Mouse (Mus musculus) forebrain, postnatal 0 days (tissue): Measurements from ENCODE around the gene Tmem164. TPM values are rescaled to one million over a fixed set of nuclear protein-coding genes. Genes with fewer than 3 reads are reported as not detected.

Experiments used
- ATAC-seq: fragments of 200-750 bp; cut with Nextera tagmentation; 2 replicates; pipeline ENCODE4 v1.8.0; 2017; ENCODE audit warnings: mild to moderate bottlenecking, moderate library complexity
- DNase-seq: peaks from one replicate; pipeline ENCODE4 v3.0.0-alpha.2; 2015
- H3K27ac ChIP-seq: fragments of 300-500 bp; sonication (generic); 2 replicates; pipeline ENCODE4 v1.5.1; 2014; ENCODE audit warnings: low read depth, mild to moderate bottlenecking, antibody characterized with exemption, low read length, moderate library complexity, mixed read lengths
- H3K27me3 ChIP-seq: fragments of 300-500 bp; sonication (generic); 2 replicates; pipeline ENCODE4 v1.6.1; 2014; ENCODE audit warnings: mild to moderate bottlenecking, low read length, mixed read lengths; ENCODE audit not compliant: insufficient read depth
- H3K36me3 ChIP-seq: fragments of 300-500 bp; sonication (generic); 2 replicates; pipeline ENCODE4 v1.6.1; 2014; ENCODE audit warnings: mild to moderate bottlenecking, moderate library complexity; ENCODE audit not compliant: insufficient read depth
- H3K4me1 ChIP-seq: fragments of 300-500 bp; sonication (generic); 2 replicates; pipeline ENCODE4 v1.6.1; 2014; ENCODE audit warnings: antibody characterized with exemption; ENCODE audit not compliant: insufficient read depth
- H3K4me2 ChIP-seq: fragments of 300-500 bp; sonication (generic); 2 replicates; pipeline ENCODE4 v1.6.1; 2014; ENCODE audit warnings: low read depth, mild to moderate bottlenecking, moderate library complexity
- H3K4me3 ChIP-seq: fragments of 300-500 bp; sonication (generic); 2 replicates; pipeline ENCODE4 v1.5.1; 2014; ENCODE audit warnings: low read depth, low read length, mixed read lengths
- H3K9ac ChIP-seq: fragments of 300-500 bp; sonication (generic); 2 replicates; pipeline ENCODE4 v1.6.1; 2014; ENCODE audit warnings: mild to moderate bottlenecking
- H3K9me3 ChIP-seq: fragments of 300-500 bp; sonication (generic); 2 replicates; pipeline ENCODE4 v1.6.1; 2016; ENCODE audit warnings: low read length
- CTCF ChIP-seq: sonication (generic); IDR thresholded peaks from 2 replicates; pipeline ENCODE4 v1.5.1; 2016; ENCODE audit warnings: antibody characterized with exemption, control low read depth, low read depth
- WGBS: fragments of 180-500 bp; shearing (Covaris S2); extraction: QIAGEN DNeasy Blood & Tissue Kit; methylation state at CpG from one replicate; pipeline ENCODE4 v1.1.7; 2014; 5-methylcytosine and 5-hydroxymethylcytosine counted together
- polyA plus RNA-seq: library from polyadenylated mRNA; unstranded; fragments of >200 nt; fragmentation: Nextera tagmentation; extraction: Ambion mirVana; gene quantifications from 2 replicates; pipeline ENCODE4 v1.2.1, GENCODE M21; 2015
- total RNA-seq: library from RNA; depleted of rRNA; stranded (reverse); fragments of >200 nt; gene quantifications from 2 replicates; pipeline ENCODE4 v1.2.3, GENCODE M21; 2014

Gene Tmem164
- total and polyA plus RNA-seq, 2 experiments from 2014 or later, result 17.2 to 33.9 TPM

GRCm38 (mm10) chrX:142670121-142670520 lies 11.1 kb upstream of the Tmem164 start:
- no peaks in the 10 kb centered on the region for H3K36me3 ChIP-seq
- no peaks in the 10 kb centered on the region for H3K4me1 ChIP-seq
- no peak for TF ChIP-seq CTCF
- no peak overlapping the region for H3K4me3 ChIP-seq
- H3K27me3 ChIP-seq, result no peaks in the 10 kb centered on the region
- DNase-seq (no peak), ATAC-seq (no peak)
- 76% methylated on average over 3 of the region's 3 CpGs for WGBS
- no peak overlapping the region for H3K9ac ChIP-seq
- no peak overlapping the region for H3K27ac ChIP-seq
- H3K9me3 ChIP-seq, result no peaks in the 10 kb centered on the region
- H3K4me2 ChIP-seq, result no peak overlapping the region

- Histone ChIP-seq H3K9ac (no peak overlapping the region), H3K27me3 (no peaks in the 10 kb centered on the region), H3K4me1 (no peaks in the 10 kb centered on the region), H3K36me3 (no peaks in the 10 kb centered on the region), H3K4me2 (no peak overlapping the region), H3K27ac (no peak overlapping the region), H3K9me3 (no peaks in the 10 kb centered on the region), H3K4me3 (no peak overlapping the region)
- DNase-seq (no peak), ATAC-seq (no peak)
- 87% methylated on average over 1 of the region's 1 CpGs for WGBS
- TF ChIP-seq CTCF, result no peak
These were observed 10.1 kb upstream of the Tmem164 start for GRCm38 (mm10) chrX:142671141-142671540.

GRCm38 (mm10) chrX:142672701-142673100 lies 8.5 kb upstream of the Tmem164 start:
- DNase-seq (no peak), ATAC-seq (no peak)
- Histone ChIP-seq H3K4me1 (no peaks in the 10 kb centered on the region), H3K9me3 (no peaks in the 10 kb centered on the region), H3K27ac (no peak overlapping the region), H3K36me3 (no peaks in the 10 kb centered on the region), H3K9ac (no peak overlapping the region), H3K4me3 (no peak overlapping the region), H3K27me3 (no peaks in the 10 kb centered on the region), H3K4me2 (no peak overlapping the region)
- TF ChIP-seq CTCF, result no peak
- 80% methylated on average over 1 of the region's 1 CpGs for WGBS

GRCm38 (mm10) chrX:142677193-142677592 lies 4.0 kb upstream of the Tmem164 start:
- no peak for TF ChIP-seq CTCF
- 60% methylated on average over 3 of the region's 3 CpGs for WGBS
- no peak for ATAC-seq

GRCm38 (mm10) chrX:142678499-142679474 lies 2.4 kb upstream of the Tmem164 start:
- WGBS, result 67% methylated on average over 13 of the region's 13 CpGs

More at GRCm38 (mm10) chrX:142677193-142677592, 4.0 kb upstream of the Tmem164 start:
- H3K9ac ChIP-seq, result no peak overlapping the region
- no peak overlapping the region for H3K4me3 ChIP-seq
- DNase-seq, result no peak
- H3K27me3 ChIP-seq, result no peaks in the 10 kb centered on the region
- H3K4me1 ChIP-seq, result no peaks in the 10 kb centered on the region
- H3K27ac ChIP-seq, result no peak overlapping the region
- no peaks in the 10 kb centered on the region for H3K9me3 ChIP-seq
- H3K36me3 ChIP-seq, result no peaks in the 10 kb centered on the region
- no peak overlapping the region for H3K4me2 ChIP-seq

GRCm38 (mm10) chrX:142679502-142680250 lies 1.5 kb upstream of the Tmem164 start:
- Histone ChIP-seq H3K4me2 (peak overlapping the region; percentile 61), H3K27ac (no peak overlapping the region), H3K4me3 (no peak overlapping the region), H3K9ac (no peak overlapping the region), H3K4me1 (no peaks in the 10 kb centered on the region), H3K36me3 (no peaks in the 10 kb centered on the region), H3K27me3 (no peaks in the 10 kb centered on the region), H3K9me3 (no peaks in the 10 kb centered on the region)
- DNase-seq (no peak), ATAC-seq (no peak)
- no peak for TF ChIP-seq CTCF
- 55% methylated on average over 11 of the region's 11 CpGs for WGBS

More at GRCm38 (mm10) chrX:142678499-142679474, 2.4 kb upstream of the Tmem164 start:
- no peak for ATAC-seq
- no peaks in the 10 kb centered on the region for H3K4me1 ChIP-seq
- no peaks in the 10 kb centered on the region for H3K27me3 ChIP-seq
- no peak for TF ChIP-seq CTCF
- H3K9ac ChIP-seq, result no peak overlapping the region
- no peak for DNase-seq
- H3K4me3 ChIP-seq, result no peak overlapping the region
- no peak overlapping the region for H3K4me2 ChIP-seq
- H3K27ac ChIP-seq, result no peak overlapping the region
- H3K9me3 ChIP-seq, result no peaks in the 10 kb centered on the region
- H3K36me3 ChIP-seq, result no peaks in the 10 kb centered on the region
